Mouse (Mus musculus): ENCODE results near the gene Nr1h5.

Gene Nr1h5

GRCm38 (mm10) chr3:102964033-102964432 is at the start of gene Nr1h5:
TSS of gene Nr1h5 (minus strand) at chr3:102964133.
- no peak for DNase-seq (ENCODE audit: low spot score)

DNA sequence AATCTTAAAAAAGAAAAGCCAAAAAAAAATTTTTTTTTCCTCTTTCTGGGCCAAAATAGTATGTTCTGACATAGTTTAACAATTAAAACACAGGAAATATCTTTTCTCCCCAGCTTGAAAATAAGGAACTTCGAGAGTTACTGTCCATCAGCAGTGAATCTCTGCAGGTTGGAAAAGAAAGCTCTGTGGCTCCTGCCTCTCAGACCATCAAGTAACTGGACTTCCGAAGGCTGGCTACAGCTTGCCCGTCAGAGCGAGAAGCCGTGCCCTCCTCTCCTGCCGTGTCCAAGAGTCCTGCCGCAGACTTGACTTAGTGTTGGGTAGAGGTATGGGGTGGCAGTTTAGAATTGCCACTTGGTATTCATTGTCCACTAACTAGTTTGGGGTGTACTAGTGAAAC is 37.7 kb upstream of the Nr1h5 start:
- no peak for DNase-seq (ENCODE audit: low spot score)

- no peak for DNase-seq (ENCODE audit: low spot score)
Measured at GRCm38 (mm10) chr3:102997591-102997990, 33.7 kb upstream of the Nr1h5 start.

DNA sequence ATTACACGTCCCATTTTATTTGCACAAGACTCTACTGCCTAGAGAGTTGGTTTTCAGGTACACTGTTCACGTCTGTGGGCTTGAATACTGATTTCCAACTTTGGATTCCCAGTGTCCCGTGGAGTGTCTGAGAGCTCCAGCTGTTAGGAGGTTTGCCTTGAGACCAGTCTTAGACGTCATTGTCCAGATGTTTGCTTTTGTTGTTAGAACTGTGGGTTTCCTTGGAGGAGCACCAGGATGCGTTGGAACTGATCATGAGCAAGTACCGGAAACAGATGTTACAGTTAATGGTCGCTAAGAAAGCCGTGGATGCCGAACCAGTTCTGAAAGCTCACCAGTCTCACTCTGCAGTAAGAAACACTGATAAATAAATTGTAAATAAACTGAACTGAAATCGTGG is 33.1 kb upstream of the Nr1h5 start:
- no peak for DNase-seq (ENCODE audit: low spot score)

GRCm38 (mm10) chr3:102995605-102996321 is 31.8 kb upstream of the Nr1h5 start, which contains the start of gene Sike1:
TSS of gene Sike1 (plus strand) at chr3:102995708.
- DNase-seq (ENCODE audit: low spot score) = peak; percentile 96

DNA sequence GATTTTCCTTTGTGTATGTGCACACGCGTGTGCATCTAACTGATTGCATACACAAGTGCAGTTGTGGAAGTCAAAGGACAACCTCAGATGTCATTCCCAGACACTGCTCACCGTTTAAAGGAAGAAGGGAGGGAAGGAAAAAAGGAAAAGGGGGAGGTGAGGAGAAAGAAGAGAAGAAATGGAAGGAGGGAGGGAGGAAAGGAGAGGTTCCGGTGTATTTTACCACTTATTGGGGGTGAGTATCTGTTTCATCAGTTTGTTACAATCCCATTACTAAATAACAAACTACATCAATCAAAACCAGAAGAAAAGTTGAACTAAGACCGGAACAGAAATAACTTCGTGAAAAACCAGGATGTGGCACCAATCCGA is 31.3 kb upstream of the Nr1h5 start:
- no peak for DNase-seq (ENCODE audit: low spot score)

- no peak for DNase-seq (ENCODE audit: low spot score)
Measured at GRCm38 (mm10) chr3:102992936-102993335, 29.0 kb upstream of the Nr1h5 start.

- DNase-seq (ENCODE audit: low spot score) = no peak
Measured at GRCm38 (mm10) chr3:102991041-102991440, 27.1 kb upstream of the Nr1h5 start.

DNA sequence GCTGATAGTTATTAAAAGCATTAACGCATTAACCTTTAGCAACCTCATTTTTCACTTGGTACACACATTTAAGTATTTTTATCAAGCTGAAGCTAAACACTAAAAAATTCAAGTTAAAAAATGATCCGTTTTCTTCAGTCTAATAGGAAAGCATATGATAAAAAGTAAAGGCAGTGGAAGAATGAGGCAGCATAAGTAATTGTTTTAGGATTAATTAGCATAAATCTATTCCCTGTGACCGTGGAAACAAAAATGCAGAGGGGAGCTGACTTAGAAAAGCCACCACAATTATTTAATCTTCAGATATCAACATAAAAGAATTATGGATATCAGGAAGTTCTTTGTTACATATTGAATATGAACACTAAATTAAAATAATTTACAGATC is 16.4 kb upstream of the Nr1h5 start:
- no peak for DNase-seq (ENCODE audit: low spot score)

GRCm38 (mm10) chr3:102979550-102980348 is 15.8 kb upstream of the Nr1h5 start:
- no peak for DNase-seq (ENCODE audit: low spot score)

GRCm38 (mm10) chr3:102976906-102977305 is 13.0 kb upstream of the Nr1h5 start:
- DNase-seq (ENCODE audit: low spot score) = no peak

GRCm38 (mm10) chr3:102970508-102970907 is 6.6 kb upstream of the Nr1h5 start:
- DNase-seq (ENCODE audit: low spot score) = peak; percentile 18

GRCm38 (mm10) chr3:102970067-102970466 is 6.1 kb upstream of the Nr1h5 start:
- DNase-seq (ENCODE audit: low spot score) = peak; percentile 45

- peak; percentile 43 for DNase-seq (ENCODE audit: low spot score)
Measured at GRCm38 (mm10) chr3:102955596-102955995, 8.3 kb downstream of the Nr1h5 start.

DNA sequence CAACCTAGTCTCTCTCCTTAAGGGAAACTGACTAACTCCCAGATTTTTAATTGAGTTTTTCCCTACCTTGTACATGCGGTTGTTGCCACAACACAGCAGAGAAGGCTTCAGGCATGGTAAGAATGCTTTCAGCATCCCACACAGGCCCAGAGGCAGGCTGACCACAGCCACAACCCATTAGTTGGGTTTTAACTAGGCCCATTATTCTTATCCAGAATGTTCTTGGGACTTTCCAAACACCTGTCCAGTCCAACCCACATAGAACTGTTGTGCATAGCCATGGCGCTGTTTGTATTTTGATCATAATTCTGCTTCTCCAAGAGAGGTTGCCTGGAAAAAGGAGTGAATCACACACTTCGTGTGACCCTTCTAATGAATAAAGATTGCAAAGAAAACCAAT is 8.8 kb downstream of the Nr1h5 start:
- no peak for DNase-seq (ENCODE audit: low spot score)

DNA sequence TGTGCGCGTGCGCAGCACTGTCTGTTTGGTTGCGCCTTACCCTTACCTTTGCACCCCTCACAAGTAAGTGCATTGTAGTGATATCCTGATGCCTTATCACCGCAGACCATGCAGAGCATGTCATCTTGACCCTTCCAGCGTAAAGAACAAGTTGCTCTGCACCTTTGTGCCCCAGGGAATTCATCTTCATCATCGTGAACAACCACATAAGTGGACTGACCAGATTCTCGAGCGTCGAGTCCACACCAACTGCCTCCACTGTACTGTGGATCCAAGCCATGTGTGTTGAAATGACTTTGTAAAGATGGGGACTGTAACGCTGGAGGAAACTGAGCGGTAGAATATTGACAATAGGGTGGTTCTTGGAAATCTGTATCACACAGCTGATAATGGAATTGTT is 9.5 kb downstream of the Nr1h5 start:
- no peak for DNase-seq (ENCODE audit: low spot score)

DNA sequence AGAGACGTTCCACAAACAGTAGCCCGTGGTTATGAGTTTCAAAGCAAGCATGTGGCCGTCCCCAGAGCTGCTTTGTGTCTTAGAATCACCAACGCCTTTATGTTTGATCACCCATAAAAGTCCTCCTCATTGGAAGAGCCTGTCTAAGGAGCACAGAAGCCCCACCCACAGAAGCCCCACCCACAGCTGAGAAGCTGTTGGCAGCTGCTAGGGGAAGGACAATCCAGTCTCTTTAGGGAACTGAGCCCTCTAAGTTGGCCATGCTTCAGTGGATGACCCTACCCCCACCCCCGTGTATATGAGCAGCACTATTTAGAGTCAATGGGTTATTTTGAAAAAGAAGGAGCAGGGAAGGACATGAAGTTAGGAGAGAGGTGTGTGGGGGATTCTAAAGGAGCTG is 17.1 kb downstream of the Nr1h5 start:
- DNase-seq (ENCODE audit: low spot score) = no peak

DNA sequence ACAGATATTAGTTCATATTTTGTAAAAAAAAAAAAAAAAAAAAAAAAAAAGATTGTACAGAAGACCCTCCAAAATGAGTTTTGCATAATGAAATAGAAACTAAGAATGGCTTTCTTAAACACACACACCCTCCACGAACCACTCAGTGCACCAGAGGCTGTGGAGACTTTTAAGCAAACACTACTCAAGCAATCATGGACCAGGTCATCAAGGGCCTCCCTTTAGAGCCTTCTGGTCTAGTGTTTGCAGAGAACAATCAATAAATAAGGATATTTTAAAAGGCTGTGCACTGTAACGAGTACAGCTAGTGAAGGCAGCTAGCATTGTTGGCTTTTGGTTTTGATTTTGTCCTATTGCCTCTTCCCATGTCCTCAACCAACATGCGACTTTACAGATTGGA is 17.6 kb downstream of the Nr1h5 start:
- peak; percentile 33 for DNase-seq (ENCODE audit: low spot score)

DNA sequence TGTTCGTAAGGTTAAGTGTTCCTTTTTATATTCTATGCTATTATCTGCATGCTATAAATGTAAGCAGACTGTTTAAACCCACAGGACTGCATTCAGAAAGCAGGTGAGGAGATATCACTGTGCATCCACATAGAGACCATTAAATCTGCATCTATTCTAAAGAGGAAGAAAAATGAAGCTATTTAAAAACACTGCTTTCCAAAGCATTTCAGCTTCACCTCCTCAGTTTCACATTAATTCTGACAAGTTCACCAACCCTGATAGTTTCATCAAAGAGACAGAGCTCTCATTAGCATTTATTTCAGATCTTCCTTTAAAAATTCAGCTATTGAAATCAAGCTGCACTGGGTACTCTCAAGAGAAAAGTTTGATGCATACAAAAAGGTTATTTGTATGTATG is 25.8 kb downstream of the Nr1h5 start:
- DNase-seq (ENCODE audit: low spot score) = no peak

GRCm38 (mm10) chr3:102935451-102936354 is 28.2 kb downstream of the Nr1h5 start, which contains the start of gene Sycp1:
TSS of gene Sycp1 (minus strand) at chr3:102936100.
- DNase-seq (ENCODE audit: low spot score) = no peak

DNA sequence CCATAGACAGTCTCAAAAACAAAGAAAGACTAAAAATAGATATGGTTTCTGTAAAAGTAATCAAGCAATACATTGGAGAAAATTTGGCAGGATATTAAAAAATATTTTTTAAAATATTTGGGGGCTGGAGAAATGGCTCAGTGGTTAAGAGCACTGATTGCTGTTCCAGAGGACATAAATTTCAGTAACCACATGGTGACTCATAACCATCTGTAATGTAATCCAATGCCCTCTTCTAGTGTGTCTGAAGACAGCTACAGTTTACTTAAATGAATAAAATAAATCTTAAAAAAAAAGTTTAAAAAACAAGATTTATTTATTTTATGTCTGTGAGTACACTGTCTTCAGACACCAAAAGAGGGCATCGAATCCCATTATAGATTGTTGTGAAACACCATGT is 64.8 kb downstream of the Nr1h5 start:
- DNase-seq (ENCODE audit: low spot score) = no peak
